Mouse (Mus musculus): Measurements from ENCODE around the gene Pfkfb3. TPM values are rescaled to one million over a fixed set of nuclear protein-coding genes. Genes with fewer than 3 reads are reported as not detected.

Pfkfb3 gene
- polyA plus RNA-seq, 1 experiment from 2014 or later = 35.7 TPM

DNA sequence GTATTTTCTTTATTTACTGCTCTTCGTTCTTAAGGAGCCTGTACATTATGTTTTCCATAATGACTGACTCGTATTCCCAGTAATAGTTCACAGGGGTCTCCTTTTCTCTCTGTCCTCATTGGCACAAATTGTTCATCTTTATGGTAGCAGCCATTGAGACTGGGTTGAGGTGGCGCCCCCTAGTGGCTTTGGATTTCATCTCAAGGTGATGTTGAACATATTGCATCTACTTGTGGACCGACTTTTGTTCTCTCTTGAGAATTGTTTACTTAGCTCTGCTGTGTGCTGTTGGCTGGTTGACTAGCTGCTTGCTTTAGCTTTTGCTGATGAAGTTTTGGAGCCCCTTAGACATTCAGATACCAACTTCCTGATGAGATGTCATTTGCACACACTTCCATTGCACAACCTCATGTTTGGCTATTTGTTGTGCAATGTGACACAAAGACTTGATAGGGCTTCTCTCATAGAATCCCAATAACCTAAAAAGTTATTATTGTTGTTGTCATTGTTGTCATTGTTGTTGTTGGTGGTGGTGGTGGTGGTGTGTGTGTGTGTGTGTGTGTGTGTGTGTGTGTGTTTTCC is 14.0 kb upstream of the Pfkfb3 start:
- 62% methylated on average over 4 of the region's 4 CpGs for WGBS
- Histone ChIP-seq H3K4me3 (no peak overlapping the region), H3K27me3 (replicated peaks) (no peaks in the 10 kb centered on the region), H3K4me1 (no peaks in the 10 kb centered on the region), H3K4me2 (no peak overlapping the region), H3K9ac (no peak overlapping the region), H3K9me3 (no peaks in the 10 kb centered on the region), H3K27ac (no peak overlapping the region), H3K36me3 (replicated peaks) (no peaks in the 10 kb centered on the region)
- no peak for ATAC-seq (replicated peaks)

DNA sequence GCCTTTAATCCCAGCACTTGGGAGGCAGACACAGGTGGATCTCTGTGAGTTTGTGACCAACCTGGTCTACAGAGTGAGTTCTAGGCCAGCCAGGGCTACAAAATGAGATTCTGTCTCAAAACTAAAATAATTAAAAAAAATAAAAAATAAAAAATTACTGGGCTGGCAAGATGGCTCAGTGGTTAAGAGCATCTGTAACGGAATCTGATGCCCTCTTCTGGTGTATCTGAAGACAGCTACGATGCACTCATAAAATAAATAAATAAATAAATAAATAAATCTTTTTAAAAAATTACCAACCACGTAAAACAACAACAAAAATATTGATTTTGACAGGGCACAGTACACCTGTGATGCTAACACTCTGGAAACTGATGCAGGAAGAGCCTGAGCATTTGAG is 13.0 kb upstream of the Pfkfb3 start:
- 90% methylated on average over 3 of the region's 3 CpGs for WGBS
- no peak for ATAC-seq (replicated peaks)

DNA sequence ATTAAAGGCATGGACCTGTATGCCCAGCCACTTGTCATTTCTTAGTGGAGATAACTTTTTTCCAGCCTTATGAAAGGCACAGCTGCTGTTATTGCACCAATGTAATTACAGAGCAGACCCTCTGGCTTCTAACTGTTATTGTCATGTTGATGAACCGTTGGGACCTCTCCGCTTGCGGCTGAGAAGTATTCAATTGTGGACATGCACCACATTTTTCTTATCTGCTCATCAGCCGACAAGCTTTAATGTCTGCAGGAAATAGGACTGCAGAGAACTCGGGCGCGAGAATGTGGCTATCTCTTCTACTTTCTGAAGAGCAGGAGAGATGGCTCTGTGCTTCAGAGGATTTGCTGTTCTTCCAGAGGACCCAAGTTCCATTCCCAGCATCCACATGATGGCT is 12.4 kb upstream of the Pfkfb3 start:
- Histone ChIP-seq H3K36me3 (replicated peaks) (no peaks in the 10 kb centered on the region), H3K4me1 (no peaks in the 10 kb centered on the region), H3K4me3 (no peak overlapping the region), H3K9ac (no peak overlapping the region), H3K27me3 (replicated peaks) (no peaks in the 10 kb centered on the region), H3K27ac (no peak overlapping the region), H3K4me2 (no peak overlapping the region), H3K9me3 (no peaks in the 10 kb centered on the region)
- ATAC-seq (replicated peaks) = no peak
- WGBS = 62% methylated on average over 7 of the region's 7 CpGs

More for the DNA sequence above, 13.0 kb upstream of the Pfkfb3 start:
- no peaks in the 10 kb centered on the region for H3K4me1 ChIP-seq
- no peak overlapping the region for H3K9ac ChIP-seq
- H3K4me2 ChIP-seq = no peak overlapping the region
- no peak overlapping the region for H3K4me3 ChIP-seq
- H3K27ac ChIP-seq = no peak overlapping the region
- H3K36me3 ChIP-seq (replicated peaks) = no peaks in the 10 kb centered on the region
- H3K27me3 ChIP-seq (replicated peaks) = no peaks in the 10 kb centered on the region
- H3K9me3 ChIP-seq = no peaks in the 10 kb centered on the region

DNA sequence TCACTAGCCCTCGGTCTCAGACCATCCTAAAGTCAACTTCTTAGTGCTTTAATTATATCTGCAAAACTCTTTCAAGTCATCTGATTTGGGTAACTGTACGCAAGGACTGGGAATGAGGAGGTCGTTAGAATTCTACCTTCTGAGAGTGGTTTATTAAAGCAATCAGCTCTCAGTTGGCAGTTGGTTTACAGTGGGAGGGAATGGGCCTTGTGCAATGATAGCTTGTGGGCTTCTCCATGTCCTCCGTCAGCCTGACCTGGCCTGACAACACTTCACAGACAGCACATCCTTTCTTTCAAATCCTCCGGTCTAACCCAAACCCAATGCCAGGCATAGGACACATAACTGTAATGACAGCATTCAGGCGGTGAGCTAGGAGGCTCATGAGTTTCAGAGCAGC is 10.9 kb upstream of the Pfkfb3 start:
- no peaks in the 10 kb centered on the region for H3K4me1 ChIP-seq
- no peak overlapping the region for H3K4me2 ChIP-seq
- H3K9ac ChIP-seq = no peak overlapping the region
- H3K4me3 ChIP-seq = no peak overlapping the region
- H3K27ac ChIP-seq = no peak overlapping the region
- no peaks in the 10 kb centered on the region for H3K36me3 ChIP-seq (replicated peaks)
- 91% methylated on average over 6 of the region's 6 CpGs for WGBS
- no peaks in the 10 kb centered on the region for H3K9me3 ChIP-seq
- ATAC-seq (replicated peaks) = no peak
- H3K27me3 ChIP-seq (replicated peaks) = no peaks in the 10 kb centered on the region

DNA sequence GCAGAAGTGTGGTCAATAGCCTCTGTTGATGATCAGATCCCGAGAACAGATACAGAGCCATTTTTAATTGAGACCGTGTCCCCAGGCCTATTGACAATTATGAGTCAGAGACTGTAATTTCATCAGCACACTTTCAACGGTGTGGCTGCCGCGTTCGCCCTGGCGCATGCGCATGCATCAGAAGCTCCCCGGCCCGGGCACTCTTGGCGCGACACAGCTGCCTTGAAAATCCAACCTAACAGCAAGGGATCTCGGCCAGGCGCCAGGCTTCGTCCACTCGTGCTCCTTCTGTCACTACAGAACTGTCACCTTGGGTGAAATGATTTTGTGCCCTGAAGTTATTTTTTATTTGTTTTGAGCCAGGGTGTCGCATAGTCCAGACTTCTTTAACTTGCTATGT is 9.4 kb upstream of the Pfkfb3 start:
- no peaks in the 10 kb centered on the region for H3K9me3 ChIP-seq
- no peaks in the 10 kb centered on the region for H3K27me3 ChIP-seq (replicated peaks)
- no peaks in the 10 kb centered on the region for H3K36me3 ChIP-seq (replicated peaks)
- H3K4me2 ChIP-seq = no peak overlapping the region
- H3K27ac ChIP-seq = no peak overlapping the region
- no peak for ATAC-seq (replicated peaks)
- no peak overlapping the region for H3K4me3 ChIP-seq
- H3K9ac ChIP-seq = no peak overlapping the region
- 92% methylated on average over 17 of the region's 17 CpGs for WGBS
- H3K4me1 ChIP-seq = no peaks in the 10 kb centered on the region

DNA sequence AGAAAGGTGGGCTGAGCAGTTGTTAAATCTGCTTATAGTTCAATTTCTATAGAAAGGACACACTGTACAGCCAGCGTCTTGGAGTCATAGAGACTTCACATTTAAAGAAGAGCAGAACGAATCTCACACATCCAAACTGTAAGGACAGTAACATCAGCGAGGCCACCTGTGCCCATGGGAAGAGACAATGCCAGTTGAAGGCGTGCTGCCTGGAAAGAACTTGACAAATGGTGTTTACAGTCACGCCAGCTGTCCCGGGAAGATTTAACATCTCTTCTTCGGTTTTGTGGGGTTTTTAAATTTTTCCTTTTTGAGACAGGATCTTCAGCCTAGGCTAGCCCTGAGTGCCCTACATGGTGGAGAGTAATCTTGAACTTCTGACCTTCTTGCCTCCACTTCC is 4.8 kb upstream of the Pfkfb3 start:
- Histone ChIP-seq H3K4me1 (peaks cover under 1% of the 10 kb centered on the region; the same call in 1 of the 2 replicates), H3K27ac (no peak overlapping the region), H3K9ac (no peak overlapping the region), H3K9me3 (no peaks in the 10 kb centered on the region), H3K4me2 (no peak overlapping the region), H3K4me3 (no peak overlapping the region), H3K27me3 (replicated peaks) (no peaks in the 10 kb centered on the region; the same call in 1 of the 2 replicates), H3K36me3 (replicated peaks) (no peaks in the 10 kb centered on the region)
- ATAC-seq (replicated peaks) = no peak
- WGBS = 86% methylated on average over 7 of the region's 7 CpGs

DNA sequence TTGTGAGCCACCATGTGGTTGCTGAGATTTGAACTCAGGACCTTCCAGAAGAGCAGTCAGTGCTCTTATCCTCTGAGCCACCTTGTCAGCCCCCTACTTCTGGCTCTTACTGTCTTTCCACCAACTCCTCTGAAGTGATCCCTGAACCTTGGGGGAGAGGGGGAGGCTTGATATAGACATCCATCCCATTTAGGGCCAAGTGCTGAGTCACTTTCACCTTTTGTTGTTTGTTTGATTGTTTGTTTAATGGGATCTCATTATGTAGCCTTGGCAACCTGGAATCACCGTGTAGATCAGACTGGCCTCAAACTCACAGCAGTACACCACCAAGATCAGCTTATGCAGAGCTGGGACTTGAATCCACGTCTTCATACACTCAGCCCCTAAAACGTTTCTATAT is 3.4 kb upstream of the Pfkfb3 start:
- Histone ChIP-seq H3K9ac (no peak overlapping the region), H3K27me3 (replicated peaks) (peaks cover 8% of the 10 kb centered on the region), H3K4me2 (no peak overlapping the region), H3K9me3 (no peaks in the 10 kb centered on the region), H3K4me3 (no peak overlapping the region), H3K4me1 (peaks cover 15% of the 10 kb centered on the region), H3K27ac (no peak overlapping the region), H3K36me3 (replicated peaks) (no peaks in the 10 kb centered on the region)
- no peak for ATAC-seq (replicated peaks)
- 69% methylated on average over 3 of the region's 3 CpGs for WGBS

DNA sequence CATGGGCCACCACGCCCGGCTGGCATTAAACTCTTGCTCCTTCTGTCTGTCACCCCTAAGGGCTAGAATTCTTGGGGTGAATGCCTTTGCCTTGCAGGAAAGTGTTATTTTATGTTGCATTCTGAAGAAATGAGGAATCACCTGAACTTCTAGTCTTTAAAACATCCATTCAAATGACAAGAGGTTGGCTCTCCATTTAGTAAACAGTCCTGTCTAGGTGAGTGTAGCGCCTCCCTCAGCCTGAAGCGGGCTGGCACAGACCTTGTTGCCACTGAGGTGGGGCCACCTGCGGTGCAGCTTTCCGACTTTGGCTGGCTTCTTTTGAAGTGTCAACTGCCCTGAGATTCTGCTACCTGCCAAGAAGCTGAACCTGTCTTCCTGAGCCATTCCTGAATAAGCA is 1.4 kb upstream of the Pfkfb3 start:
- no peak overlapping the region for H3K4me2 ChIP-seq
- H3K4me1 ChIP-seq = peaks cover 16% of the 10 kb centered on the region
- no peak overlapping the region for H3K9ac ChIP-seq
- H3K9me3 ChIP-seq = no peaks in the 10 kb centered on the region
- WGBS = 64% methylated on average over 6 of the region's 6 CpGs
- peaks cover 9% of the 10 kb centered on the region for H3K27me3 ChIP-seq (replicated peaks)
- H3K36me3 ChIP-seq (replicated peaks) = no peaks in the 10 kb centered on the region
- ATAC-seq (replicated peaks) = no peak
- H3K27ac ChIP-seq = no peak overlapping the region
- no peak overlapping the region for H3K4me3 ChIP-seq

DNA sequence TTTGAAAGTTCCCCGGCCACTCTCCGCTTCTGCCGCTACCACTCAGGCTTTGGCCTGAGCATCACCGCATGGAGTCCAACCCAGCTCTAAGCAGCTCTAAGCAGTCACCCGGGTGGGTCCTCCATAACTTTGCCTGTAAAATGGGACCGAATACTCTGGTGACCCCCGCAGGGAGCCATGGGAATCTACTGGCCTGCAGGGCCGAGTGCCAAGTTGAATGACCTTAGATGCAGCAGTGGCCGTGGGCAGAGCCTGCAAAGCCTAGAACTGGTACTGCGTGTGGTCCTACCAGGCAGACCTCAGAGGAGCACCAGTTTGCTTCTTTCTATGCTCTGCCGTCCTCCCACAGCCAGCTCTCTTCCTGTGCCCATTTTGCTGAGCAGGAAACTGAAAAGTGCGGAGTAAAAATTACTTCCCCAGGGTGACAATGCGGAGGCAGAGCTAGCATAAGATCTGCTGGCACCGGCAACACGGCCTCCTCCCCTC is 868 bp downstream of the Pfkfb3 start:
- Histone ChIP-seq H3K9ac (peak overlapping the region; percentile 59), H3K4me3 (peak overlapping the region; percentile 71), H3K27me3 (replicated peaks) (peaks cover 9% of the 10 kb centered on the region), H3K27ac (no peak overlapping the region), H3K9me3 (no peaks in the 10 kb centered on the region), H3K4me2 (peak overlapping the region; percentile 100), H3K36me3 (replicated peaks) (no peaks in the 10 kb centered on the region), H3K4me1 (peaks cover 16% of the 10 kb centered on the region)
- 2% methylated on average over 15 of the region's 15 CpGs for WGBS
- ATAC-seq (replicated peaks) = peak; percentile 62

DNA sequence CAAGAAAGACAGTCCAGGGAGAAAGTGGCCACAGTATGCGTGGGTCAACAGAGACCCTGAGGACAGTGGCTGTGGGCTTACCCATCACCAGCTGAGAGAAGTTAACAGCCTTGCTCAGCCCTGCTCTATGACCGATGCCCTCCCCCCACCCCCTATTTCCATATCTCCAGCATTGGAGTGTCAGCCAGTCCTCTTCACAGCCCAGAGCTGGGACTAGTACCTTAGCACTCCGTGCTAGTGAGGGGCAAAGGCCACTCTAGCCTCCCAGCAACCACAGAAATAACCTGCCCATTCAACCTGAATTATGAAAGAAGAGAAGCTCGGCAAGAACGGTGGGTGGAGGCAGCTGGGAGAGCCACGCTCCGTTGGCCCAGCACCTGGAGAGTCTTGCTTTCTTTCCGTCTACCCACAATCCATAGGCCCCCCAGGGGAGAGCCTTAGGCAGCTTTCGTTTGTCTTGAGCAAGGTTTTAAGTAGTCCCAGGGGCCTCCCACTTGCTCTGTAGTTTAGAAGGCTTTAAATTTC is 1.5 kb downstream of the Pfkfb3 start:
- peak; percentile 28 for ATAC-seq (replicated peaks)
- 10% methylated on average over 9 of the region's 9 CpGs for WGBS
- H3K4me3 ChIP-seq = peak overlapping the region; percentile 71; the same call in 1 of the 2 replicates

DNA sequence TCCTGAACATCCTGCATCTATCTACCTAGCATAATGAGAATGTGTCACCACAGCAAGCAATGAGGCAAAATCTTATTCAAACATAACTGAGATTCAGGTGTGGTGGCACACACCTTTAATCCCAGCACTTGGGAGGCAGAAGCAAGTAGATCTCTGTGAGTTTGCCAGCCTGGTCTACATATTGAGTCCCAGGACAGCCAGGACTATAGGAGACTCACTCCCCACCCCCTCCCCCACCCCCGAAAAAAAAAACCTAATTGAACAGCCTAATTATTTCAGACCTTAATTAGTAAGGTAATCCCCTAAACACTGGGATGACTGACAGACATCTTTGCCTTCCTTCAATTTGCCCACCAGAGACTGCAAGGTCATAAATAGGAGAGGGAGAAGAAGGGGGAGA is 2.2 kb downstream of the Pfkfb3 start:
- no peak overlapping the region for H3K4me3 ChIP-seq
- H3K36me3 ChIP-seq (replicated peaks) = no peaks in the 10 kb centered on the region
- no peak overlapping the region for H3K27ac ChIP-seq
- no peak overlapping the region for H3K4me2 ChIP-seq
- WGBS = 26% methylated on average over 1 of the region's 1 CpGs
- no peak for ATAC-seq (replicated peaks)
- peaks cover 16% of the 10 kb centered on the region for H3K4me1 ChIP-seq
- H3K9ac ChIP-seq = no peak overlapping the region
- no peaks in the 10 kb centered on the region for H3K9me3 ChIP-seq
- peaks cover 9% of the 10 kb centered on the region for H3K27me3 ChIP-seq (replicated peaks)

More for the DNA sequence above, 1.5 kb downstream of the Pfkfb3 start:
- Histone ChIP-seq H3K4me2 (peak overlapping the region; percentile 100; the same call in 1 of the 2 replicates), H3K9me3 (no peaks in the 10 kb centered on the region), H3K9ac (no peak overlapping the region), H3K27ac (no peak overlapping the region), H3K4me1 (peaks cover 16% of the 10 kb centered on the region), H3K36me3 (replicated peaks) (no peaks in the 10 kb centered on the region), H3K27me3 (replicated peaks) (peaks cover 9% of the 10 kb centered on the region)

DNA sequence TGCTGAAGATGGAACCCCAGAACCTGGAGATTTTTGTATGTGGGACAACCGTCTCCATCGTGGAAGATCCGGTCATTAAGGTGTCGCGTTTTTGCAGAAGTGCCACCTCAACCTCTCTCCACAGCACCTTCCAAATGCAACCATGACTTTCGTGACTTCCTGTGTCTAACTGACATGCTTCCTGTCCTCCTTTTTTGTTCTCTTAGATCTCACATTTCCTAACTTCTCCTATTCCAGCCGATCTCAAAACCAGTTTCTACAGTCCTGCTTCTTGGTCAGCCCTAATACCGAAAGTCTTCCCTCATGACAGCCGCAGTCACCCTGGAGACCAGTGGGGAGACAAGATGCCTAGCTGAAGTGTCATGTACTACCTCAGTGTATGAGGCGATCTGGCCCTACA is 5.4 kb downstream of the Pfkfb3 start:
- no peak for ATAC-seq (replicated peaks)
- H3K9me3 ChIP-seq = no peaks in the 10 kb centered on the region
- WGBS = 91% methylated on average over 10 of the region's 10 CpGs
- no peaks in the 10 kb centered on the region for H3K36me3 ChIP-seq (replicated peaks)
- H3K4me3 ChIP-seq = no peak overlapping the region
- H3K27me3 ChIP-seq (replicated peaks) = peaks cover 9% of the 10 kb centered on the region; the same call in 1 of the 2 replicates
- no peak overlapping the region for H3K9ac ChIP-seq
- H3K4me1 ChIP-seq = peaks cover 14% of the 10 kb centered on the region
- H3K4me2 ChIP-seq = no peak overlapping the region
- no peak overlapping the region for H3K27ac ChIP-seq

DNA sequence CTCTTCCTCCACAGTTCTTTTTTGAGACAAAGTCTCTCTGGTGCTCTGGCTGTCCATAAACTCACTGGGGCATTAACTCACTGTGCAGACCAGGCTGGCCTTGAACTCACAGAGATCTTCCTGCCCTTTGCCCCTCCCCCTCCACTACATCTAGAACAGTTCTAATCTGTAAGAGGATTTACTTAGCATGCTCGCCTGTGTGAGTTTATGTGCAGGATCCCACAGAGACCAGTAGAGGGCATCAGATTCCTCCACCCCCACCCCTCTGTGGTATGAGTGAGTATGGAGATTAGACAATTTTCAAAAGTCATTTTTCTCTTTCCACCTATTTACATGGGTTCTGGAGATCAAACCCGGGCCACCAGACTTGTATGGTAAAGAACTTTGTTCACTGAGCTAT is 6.3 kb downstream of the Pfkfb3 start:
- Histone ChIP-seq H3K4me2 (no peak overlapping the region), H3K36me3 (replicated peaks) (no peaks in the 10 kb centered on the region), H3K4me3 (no peak overlapping the region), H3K9me3 (no peaks in the 10 kb centered on the region), H3K4me1 (peaks cover 5% of the 10 kb centered on the region), H3K9ac (no peak overlapping the region), H3K27ac (no peak overlapping the region), H3K27me3 (replicated peaks) (peaks cover 4% of the 10 kb centered on the region; the same call in 1 of the 2 replicates)
- no peak for ATAC-seq (replicated peaks)
- 69% methylated on average over 2 of the region's 2 CpGs for WGBS

Data from midbrain, embryonic 15.5 days (tissue).